8 mouse cellular contexts compared by ENCODE assay signal in genomic region chrX:101419725-101420699, GRCm38 (mm10). TPM values are rescaled to one million over a fixed set of nuclear protein-coding genes. Genes with fewer than 3 reads are reported as not detected.
DNase-seq lines count a peak whose midpoint lies in the region; ATAC-seq and TF ChIP-seq lines count a peak whose summit lies in the region.

No protein-coding gene starts in this region.

- TF ChIP-seq POLR2A in bone marrow macrophage, adult 2 months (IDR thresholded peaks at IDR 0.05; ENCODE audit: borderline replicate concordance, low read depth, low read length), result no peak
- TF ChIP-seq POLR2A in embryonic fibroblast, embryonic 13.5 days (IDR thresholded peaks at IDR 0.05; ENCODE audit: low read depth, low read length), result peak; percentile 65

- DNase-seq in A20 (ENCODE audit: low read depth, low spot score), result peak; percentile 88
- DNase-seq in heart, embryonic 10.5 days (ENCODE audit: low spot score), result peak; percentile 92
- peak; percentile 93 for DNase-seq in midbrain, postnatal 0 days (ENCODE audit: low spot score)
- DNase-seq in spleen, postnatal 10 days (ENCODE audit: low spot score in 2 of 2), result peak; percentile 66 to 83

- ATAC-seq in kidney, embryonic 15.5 days (replicated peaks; ENCODE audit: low FRiP score), result peak; percentile 96
- peak; percentile 94 for ATAC-seq in limb, embryonic 15.5 days (ENCODE audit: insufficient number of reproducible peaks, low FRiP score, low TSS enrichment, low read depth)
- ATAC-seq in midbrain, postnatal 0 days (ENCODE audit: low FRiP score), result peak; percentile 95

- peak overlapping the region; percentile 91 for H3K4me3 ChIP-seq in bone marrow macrophage, adult 2 months (ENCODE audit: insufficient read depth, low read length)
- peak overlapping the region; percentile 64 for H3K4me3 ChIP-seq in embryonic fibroblast, embryonic 13.5 days (ENCODE audit: insufficient read depth, low read length)
- H3K4me3 ChIP-seq in heart, embryonic 10.5 days, result peak overlapping the region; percentile 70
- H3K4me3 ChIP-seq in kidney, embryonic 15.5 days (replicated peaks), result peak overlapping the region; percentile 62
- peak overlapping the region; percentile 55 for H3K4me3 ChIP-seq in limb, embryonic 15.5 days
- peak overlapping the region; percentile 49 for H3K4me3 ChIP-seq in midbrain, postnatal 0 days (ENCODE audit: low read depth, low read length)

- H3K27me3 ChIP-seq in heart, embryonic 10.5 days (ENCODE audit: insufficient read depth, poor library complexity, severe bottlenecking), result peaks cover 15% of the 10 kb centered on the region; the same call in 1 of the 2 replicates
- H3K27me3 ChIP-seq in kidney, embryonic 15.5 days, result peaks cover 12% of the 10 kb centered on the region; the same call in 1 of the 2 replicates
- peaks cover 3% of the 10 kb centered on the region; the same call in 1 of the 2 replicates for H3K27me3 ChIP-seq in limb, embryonic 15.5 days
- no peaks in the 10 kb centered on the region for H3K27me3 ChIP-seq in midbrain, postnatal 0 days (ENCODE audit: insufficient read depth, low read length)

- peaks cover 17% of the 10 kb centered on the region; the same call in 1 of the 2 replicates for H3K36me3 ChIP-seq in heart, embryonic 10.5 days
- H3K36me3 ChIP-seq in kidney, embryonic 15.5 days, result peaks cover 8% of the 10 kb centered on the region
- H3K36me3 ChIP-seq in limb, embryonic 15.5 days, result peaks cover 6% of the 10 kb centered on the region; the same call in 1 of the 2 replicates
- 0 out of 2 replicates have a peak, but pooled peaks cover 2% of the 10 kb centered on the region for H3K36me3 ChIP-seq in midbrain, postnatal 0 days (ENCODE audit: insufficient read depth, low read length)

- TF ChIP-seq CTCF in bone marrow macrophage, adult 2 months (IDR thresholded peaks at IDR 0.05; ENCODE audit: low read depth, low read length), result no peak
- TF ChIP-seq CTCF in embryonic fibroblast, embryonic 13.5 days (IDR thresholded peaks at IDR 0.05; ENCODE audit: borderline replicate concordance, insufficient read depth, low read length), result no peak
- no peak for TF ChIP-seq CTCF in midbrain, postnatal 0 days (IDR thresholded peaks at IDR 0.05)

- H3K9ac ChIP-seq in kidney, embryonic 15.5 days, result peak overlapping the region; percentile 53
- peak overlapping the region; percentile 45 for H3K9ac ChIP-seq in limb, embryonic 15.5 days
- H3K9ac ChIP-seq in midbrain, postnatal 0 days (replicated peaks; ENCODE audit: low read length, poor library complexity, severe bottlenecking), result peak overlapping the region; percentile 80

- 15% methylated on average over 51 of the region's 54 CpGs for WGBS in heart, embryonic 10.5 days
- 21% methylated on average over 49 of the region's 54 CpGs for WGBS in kidney, embryonic 15.5 days
- 17% methylated on average over 41 of the region's 54 CpGs for WGBS in limb, embryonic 15.5 days
- 23% methylated on average over 51 of the region's 54 CpGs for WGBS in midbrain, postnatal 0 days

- H3K9me3 ChIP-seq in heart, embryonic 10.5 days, result no peaks in the 10 kb centered on the region
- no peaks in the 10 kb centered on the region for H3K9me3 ChIP-seq in kidney, embryonic 15.5 days (replicated peaks)
- H3K9me3 ChIP-seq in limb, embryonic 15.5 days, result no peaks in the 10 kb centered on the region
- no peaks in the 10 kb centered on the region for H3K9me3 ChIP-seq in midbrain, postnatal 0 days (ENCODE audit: low read length)

- peak overlapping the region; percentile 77 for H3K4me2 ChIP-seq in kidney, embryonic 15.5 days
- peak overlapping the region; percentile 56 for H3K4me2 ChIP-seq in limb, embryonic 15.5 days
- H3K4me2 ChIP-seq in midbrain, postnatal 0 days (ENCODE audit: low read depth, low read length, poor library complexity, severe bottlenecking), result peak overlapping the region; percentile 71

- H3K27ac ChIP-seq in bone marrow macrophage, adult 2 months (ENCODE audit: insufficient read depth, low read depth, low read length), result peak overlapping the region; percentile 36; the same call in 1 of the 2 replicates
- no peak overlapping the region for H3K27ac ChIP-seq in embryonic fibroblast, embryonic 13.5 days (ENCODE audit: insufficient read depth, low read length)
- H3K27ac ChIP-seq in heart, embryonic 10.5 days, result peak overlapping the region; percentile 90
- peak overlapping the region; percentile 62 for H3K27ac ChIP-seq in kidney, embryonic 15.5 days
- peak overlapping the region; percentile 77 for H3K27ac ChIP-seq in limb, embryonic 15.5 days
- H3K27ac ChIP-seq in midbrain, postnatal 0 days (ENCODE audit: low read depth, low read length), result peak overlapping the region; percentile 86

- H3K4me1 ChIP-seq in bone marrow macrophage, adult 2 months (ENCODE audit: control insufficient read depth, insufficient read depth, low read length), result peaks cover 16% of the 10 kb centered on the region
- no peaks in the 10 kb centered on the region for H3K4me1 ChIP-seq in embryonic fibroblast, embryonic 13.5 days (ENCODE audit: control insufficient read depth, insufficient read depth, low read length)
- H3K4me1 ChIP-seq in heart, embryonic 10.5 days, result peaks cover 11% of the 10 kb centered on the region
- peaks cover 19% of the 10 kb centered on the region for H3K4me1 ChIP-seq in kidney, embryonic 15.5 days
- H3K4me1 ChIP-seq in limb, embryonic 15.5 days, result peaks cover 14% of the 10 kb centered on the region
- no peaks in the 10 kb centered on the region for H3K4me1 ChIP-seq in midbrain, postnatal 0 days (ENCODE audit: insufficient read depth, low read length)

RNA-seq across cellular contexts. Expression of gene Zmym3, which starts 0.6 kb away (rescaled TPM):
- 34.3 and 41.8 TPM in 2 replicates for polyA plus RNA-seq in bone marrow macrophage, adult 2 months (2012; ENCODE audit: insufficient read depth, insufficient read length, missing spikeins)
- polyA plus RNA-seq in embryonic fibroblast, embryonic 13.5 days (2011; ENCODE audit: insufficient read length, low read depth, missing spikeins), result 50.7 and 67.0 TPM in 2 replicates
- polyA plus RNA-seq in heart, embryonic 10.5 days (2016; fragmentation: Nextera tagmentation; extraction: Ambion mirVana), result 30.3 and 31.5 TPM in 2 replicates
- polyA plus RNA-seq in kidney, embryonic 15.5 days (2015; fragmentation: Nextera tagmentation; extraction: Ambion mirVana), result 26.8 and 27.7 TPM in 2 replicates
- 31.0 and 33.5 TPM in 2 replicates for polyA plus RNA-seq in limb, embryonic 15.5 days (2015; fragmentation: Nextera tagmentation; extraction: Ambion mirVana)
- total RNA-seq in midbrain, postnatal 0 days (2014; rRNA removed), result 226 and 247 TPM in 2 replicates
- 117 and 129 TPM in 2 replicates for polyA plus RNA-seq in midbrain, postnatal 0 days (2015; fragmentation: Nextera tagmentation; extraction: Ambion mirVana)

RNA-seq across cellular contexts. Expression of gene Nono, which starts 9.1 kb away (rescaled TPM):
- 242 and 247 TPM in 2 replicates for polyA plus RNA-seq in bone marrow macrophage, adult 2 months (2012; ENCODE audit: insufficient read depth, insufficient read length, missing spikeins)
- 384 and 440 TPM in 2 replicates for polyA plus RNA-seq in embryonic fibroblast, embryonic 13.5 days (2011; ENCODE audit: insufficient read length, low read depth, missing spikeins)
- polyA plus RNA-seq in heart, embryonic 10.5 days (2016; fragmentation: Nextera tagmentation; extraction: Ambion mirVana), result 350 and 419 TPM in 2 replicates
- 464 and 466 TPM in 2 replicates for polyA plus RNA-seq in kidney, embryonic 15.5 days (2015; fragmentation: Nextera tagmentation; extraction: Ambion mirVana)
- 342 and 352 TPM in 2 replicates for polyA plus RNA-seq in limb, embryonic 15.5 days (2015; fragmentation: Nextera tagmentation; extraction: Ambion mirVana)
- total RNA-seq in midbrain, postnatal 0 days (2014; rRNA removed), result 223 and 265 TPM in 2 replicates
- 175 and 176 TPM in 2 replicates for polyA plus RNA-seq in midbrain, postnatal 0 days (2015; fragmentation: Nextera tagmentation; extraction: Ambion mirVana)

RNA-seq across cellular contexts. Expression of gene Itgb1bp2, which starts 28.9 kb away (rescaled TPM):
- 1.2 TPM in 1 of 2 replicates, not detected in the other for polyA plus RNA-seq in bone marrow macrophage, adult 2 months (2012; ENCODE audit: insufficient read depth, insufficient read length, missing spikeins)
- 1.5 and 2.5 TPM in 2 replicates for polyA plus RNA-seq in embryonic fibroblast, embryonic 13.5 days (2011; ENCODE audit: insufficient read length, low read depth, missing spikeins)
- 52.2 and 78.0 TPM in 2 replicates for polyA plus RNA-seq in heart, embryonic 10.5 days (2016; fragmentation: Nextera tagmentation; extraction: Ambion mirVana)
- polyA plus RNA-seq in kidney, embryonic 15.5 days (2015; fragmentation: Nextera tagmentation; extraction: Ambion mirVana), result 7.6 and 11.9 TPM in 2 replicates
- 37.1 and 115 TPM in 2 replicates for polyA plus RNA-seq in limb, embryonic 15.5 days (2015; fragmentation: Nextera tagmentation; extraction: Ambion mirVana)
- total RNA-seq in midbrain, postnatal 0 days (2014; rRNA removed), result 2.6 and 2.7 TPM in 2 replicates
- 0.88 and 1.4 TPM in 2 replicates for polyA plus RNA-seq in midbrain, postnatal 0 days (2015; fragmentation: Nextera tagmentation; extraction: Ambion mirVana)

RNA-seq across cellular contexts. Expression of gene Gjb1, which starts 43.8 kb away (rescaled TPM):
- not detected in 2 replicates for polyA plus RNA-seq in bone marrow macrophage, adult 2 months (2012; ENCODE audit: insufficient read depth, insufficient read length, missing spikeins)
- polyA plus RNA-seq in embryonic fibroblast, embryonic 13.5 days (2011; ENCODE audit: insufficient read length, low read depth, missing spikeins), result not detected in 2 replicates
- 0.43 and 6.9 TPM in 2 replicates for polyA plus RNA-seq in heart, embryonic 10.5 days (2016; fragmentation: Nextera tagmentation; extraction: Ambion mirVana)
- polyA plus RNA-seq in kidney, embryonic 15.5 days (2015; fragmentation: Nextera tagmentation; extraction: Ambion mirVana), result 20.0 and 21.4 TPM in 2 replicates
- 0.15 and 0.21 TPM in 2 replicates for polyA plus RNA-seq in limb, embryonic 15.5 days (2015; fragmentation: Nextera tagmentation; extraction: Ambion mirVana)
- 1.5 and 2.1 TPM in 2 replicates for total RNA-seq in midbrain, postnatal 0 days (2014; rRNA removed)
- polyA plus RNA-seq in midbrain, postnatal 0 days (2015; fragmentation: Nextera tagmentation; extraction: Ambion mirVana), result 1.7 and 2.4 TPM in 2 replicates
